Mouse (Mus musculus): ENCODE measurements around the gene Cavin1.

GRCm38 (mm10) chr11:100970557-100970937, at the start of gene Cavin1:
- TF ChIP-seq POLR2A (IDR thresholded peaks at IDR 0.05; ENCODE audit: low read depth, low read length) (peak; percentile 39; the same call in 1 of the 2 replicates), CTCF (IDR thresholded peaks at IDR 0.05; ENCODE audit: extremely low read depth, insufficient read length, insufficient replicate concordance, low read depth, low read length) (no peak)
